Mouse (Mus musculus): Measurements from ENCODE around the gene Fpr-rs3. TPM values are rescaled to one million over a fixed set of nuclear protein-coding genes. Genes with fewer than 3 reads are reported as not detected.

Fpr-rs3 gene
- not detected for total RNA-seq (2021)
- long read RNA-seq, experiment 1 = 0 reads
- long read RNA-seq, experiment 2 = 0 reads

DNA sequence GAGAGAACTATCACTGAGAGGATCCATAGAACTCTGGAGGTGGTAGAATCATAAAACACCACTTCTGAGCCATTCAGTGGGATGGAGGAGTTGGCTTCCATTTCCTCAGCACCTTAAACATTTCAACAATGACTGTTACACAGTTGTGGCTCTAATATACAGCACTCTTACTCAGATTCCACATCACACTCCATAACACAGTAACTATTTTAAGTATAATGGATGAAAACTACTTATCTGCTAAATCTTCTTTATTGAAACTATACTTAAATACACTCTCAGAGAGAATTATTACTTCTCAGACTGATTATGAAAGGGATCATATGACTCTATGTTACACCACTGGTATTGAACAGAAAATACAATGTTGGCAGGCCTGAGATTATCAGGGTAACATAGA lies at the start of gene Fpr-rs3:
Gene Fpr-rs3, minus strand, starts transcription at position 101 of the 400 bp plus-strand sequence.
- no peak for DNase-seq (ENCODE audit: low spot score)

DNA sequence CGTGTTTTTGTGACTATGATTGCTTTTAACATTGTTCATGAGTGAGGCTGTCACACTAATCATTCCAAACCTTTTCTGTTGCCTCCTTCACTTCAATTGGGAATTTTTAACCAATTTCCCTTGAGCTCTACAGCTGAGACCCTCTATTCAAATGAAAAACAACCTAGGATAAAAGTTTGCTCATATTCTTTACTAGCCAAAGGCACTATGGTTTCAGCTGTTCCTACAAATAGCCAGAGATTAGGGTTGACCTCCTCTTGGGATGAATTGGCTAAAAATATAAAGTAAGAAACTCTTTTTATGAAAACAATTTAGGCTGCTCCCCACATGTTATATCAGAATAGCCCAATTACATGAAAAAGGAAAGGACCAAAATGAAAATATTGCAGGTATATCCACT lies 28.4 kb downstream of the Fpr-rs3 start, which contains the start of gene Vmn2r110:
Gene Vmn2r110, minus strand, starts transcription at position 101 of the 400 bp plus-strand sequence.
- DNase-seq (ENCODE audit: low spot score) = no peak

Other genes with a start within 250 kb of the Fpr-rs3 start
- not detected for gene Vmn1r224, start 210.7 kb downstream of the Fpr-rs3 start, total RNA-seq (2021)
- not detected for gene Vmn2r108, start 143.5 kb downstream of the Fpr-rs3 start, total RNA-seq (2021)
- not detected for gene Vmn1r225, start 126.7 kb downstream of the Fpr-rs3 start, total RNA-seq (2021)
- gene Vmn2r109, start 60.1 kb downstream of the Fpr-rs3 start, total RNA-seq (2021) = not detected
- gene Vmn2r110, start 28.5 kb downstream of the Fpr-rs3 start, total RNA-seq (2021) = not detected
- not detected for gene Vmn1r226, start 58.0 kb upstream of the Fpr-rs3 start, total RNA-seq (2021)
- not detected for gene Vmn1r227, start 105.0 kb upstream of the Fpr-rs3 start, total RNA-seq (2021)
- not detected for gene Vmn1r228, start 161.3 kb upstream of the Fpr-rs3 start, total RNA-seq (2021)
- not detected for gene Vmn1r229, start 186.7 kb upstream of the Fpr-rs3 start, total RNA-seq (2021)
- not detected for gene Vmn1r230, start 215.6 kb upstream of the Fpr-rs3 start, total RNA-seq (2021)